Mouse (Mus musculus) kidney, adult 2 months (tissue): Measurements from ENCODE around the gene Elp1.

Experiments
- CTCF ChIP-seq: fragments of 200-500 bp; conservative IDR thresholded peaks from 2 replicates; pipeline ENCODE4 v1.5.1; 2011; ENCODE audit warnings: low read depth, mild to moderate bottlenecking, control low read depth, low read length, moderate library complexity, mixed read lengths; ENCODE audit not compliant: insufficient read depth, insufficient read length
- POLR2A ChIP-seq: fragments of 200-500 bp; IDR thresholded peaks from one replicate; pipeline ENCODE4 v1.6.1; 2011; ENCODE audit warnings: low read depth, low read length, control low read depth

GRCm38 (mm10) chr4:56845896-56846533 is 43.9 kb upstream of the Elp1 start:
- TF ChIP-seq CTCF (no peak), POLR2A (no peak)
